Mouse (Mus musculus): ENCODE measurements around the gene Fcna.

Gene Fcna

DNA sequence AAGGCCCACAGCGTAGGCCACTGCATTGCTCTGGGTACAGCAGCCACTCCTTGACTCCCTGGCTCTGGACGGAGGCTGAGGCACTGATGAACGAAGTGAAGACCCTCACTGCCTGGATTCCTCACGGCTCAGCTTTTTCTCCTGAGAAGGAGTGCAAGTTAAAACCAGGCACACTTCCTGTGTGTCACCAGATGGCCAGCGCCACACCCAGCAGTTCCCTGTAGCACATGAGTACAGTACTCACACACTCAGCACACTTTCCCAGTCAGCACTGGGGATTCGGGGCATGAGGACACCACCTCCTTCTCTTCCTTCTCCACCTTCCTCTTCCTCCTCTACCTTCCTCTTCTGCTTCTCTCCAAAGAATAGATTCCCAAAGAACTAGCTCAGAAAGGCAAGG lies at the start of gene Fcna:
Fcna (minus strand) TSS at position 220 of the 400 bp plus-strand sequence.
- no peak for DNase-seq (ENCODE audit: low read depth in 1 of 2, low spot score in 2 of 2)

DNA sequence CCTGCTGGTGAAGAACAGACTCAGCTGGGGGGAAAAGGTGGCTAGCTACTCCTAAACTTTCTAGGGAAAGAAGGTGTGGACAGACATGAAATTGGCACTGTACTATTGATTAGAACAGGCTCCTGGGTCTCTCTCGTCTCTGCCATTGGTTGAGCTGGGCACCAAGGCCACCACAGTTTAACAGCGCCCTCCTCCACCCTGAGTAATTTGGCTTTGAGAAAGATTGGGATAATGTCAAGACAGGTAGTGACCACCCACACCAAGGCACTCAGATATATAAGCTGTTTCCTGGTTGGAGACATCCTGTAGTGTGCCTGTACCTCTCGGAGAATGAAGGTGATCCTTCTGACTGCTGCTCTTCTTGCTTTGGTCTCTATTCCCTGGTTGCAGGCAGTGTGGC lies 48.7 kb upstream of the Fcna start, which contains the start of gene Lcn6:
Lcn6 (plus strand) TSS at position 301 of the 400 bp plus-strand sequence.
- DNase-seq (ENCODE audit: low read depth in 1 of 2, low spot score in 2 of 2): no peak

DNA sequence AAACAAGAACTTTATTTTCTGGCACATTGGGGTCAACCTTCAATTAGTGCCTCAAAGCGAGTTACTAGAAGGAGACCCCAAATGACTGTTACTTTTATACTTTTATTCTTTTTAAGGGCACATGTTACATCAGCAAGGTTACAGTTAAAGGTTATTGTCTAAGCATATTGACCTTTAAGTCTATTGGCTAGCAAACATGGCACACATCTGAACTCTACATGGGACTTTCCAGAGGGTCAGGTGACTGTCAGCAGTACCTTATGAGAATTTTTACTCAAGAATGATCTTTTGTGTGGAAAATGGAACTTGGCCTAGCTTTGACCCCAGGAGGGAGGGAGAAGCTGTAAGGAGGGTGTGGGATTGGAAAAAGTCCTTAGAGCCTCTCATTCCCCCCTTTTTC lies 38.7 kb upstream of the Fcna start:
- no peak for DNase-seq (ENCODE audit: low read depth in 1 of 2, low spot score in 2 of 2)

DNA sequence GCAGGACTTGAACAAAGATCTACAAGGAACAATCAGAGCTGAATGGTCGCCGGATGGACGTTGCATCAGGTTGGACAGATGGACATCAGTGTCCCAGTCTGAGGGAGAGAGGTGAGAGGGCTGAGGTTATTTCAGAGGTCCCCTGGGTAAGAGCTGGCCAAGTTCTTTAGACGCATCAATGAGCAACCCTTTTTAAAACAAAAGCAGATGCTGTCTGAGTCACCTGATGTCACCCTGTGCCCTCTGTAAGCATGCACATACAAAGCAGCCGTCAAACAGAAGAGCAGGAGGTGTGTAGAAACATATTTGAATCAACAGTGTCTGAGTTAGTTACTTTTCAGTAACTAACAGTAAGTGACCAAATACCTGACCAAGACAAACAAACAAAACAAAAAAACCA lies 36.3 kb upstream of the Fcna start:
- no peak for DNase-seq (ENCODE audit: low read depth in 1 of 2, low spot score in 2 of 2)

DNA sequence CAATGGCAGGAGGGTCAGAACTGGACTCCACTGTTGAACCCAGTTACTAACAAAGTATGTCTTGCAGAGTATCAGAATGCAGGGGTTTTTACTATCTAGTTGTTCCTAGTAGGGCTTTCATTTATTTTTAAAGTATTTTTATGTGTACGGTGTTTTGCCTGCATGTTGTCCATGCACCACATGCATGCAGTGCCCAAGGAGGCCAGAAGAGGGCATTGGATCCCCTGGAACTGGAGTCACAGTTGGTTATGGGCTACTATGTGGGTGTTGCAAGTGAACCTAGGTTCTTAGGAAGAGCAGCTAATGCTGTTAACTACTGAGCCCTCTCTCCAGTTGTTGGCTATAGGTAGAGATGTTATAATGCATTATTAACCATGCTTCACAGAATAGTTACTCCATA lies 35.7 kb upstream of the Fcna start:
- peak in 1 of 2 experiments; percentile 10 for DNase-seq (ENCODE audit: low read depth in 1 of 2, low spot score in 2 of 2)

DNA sequence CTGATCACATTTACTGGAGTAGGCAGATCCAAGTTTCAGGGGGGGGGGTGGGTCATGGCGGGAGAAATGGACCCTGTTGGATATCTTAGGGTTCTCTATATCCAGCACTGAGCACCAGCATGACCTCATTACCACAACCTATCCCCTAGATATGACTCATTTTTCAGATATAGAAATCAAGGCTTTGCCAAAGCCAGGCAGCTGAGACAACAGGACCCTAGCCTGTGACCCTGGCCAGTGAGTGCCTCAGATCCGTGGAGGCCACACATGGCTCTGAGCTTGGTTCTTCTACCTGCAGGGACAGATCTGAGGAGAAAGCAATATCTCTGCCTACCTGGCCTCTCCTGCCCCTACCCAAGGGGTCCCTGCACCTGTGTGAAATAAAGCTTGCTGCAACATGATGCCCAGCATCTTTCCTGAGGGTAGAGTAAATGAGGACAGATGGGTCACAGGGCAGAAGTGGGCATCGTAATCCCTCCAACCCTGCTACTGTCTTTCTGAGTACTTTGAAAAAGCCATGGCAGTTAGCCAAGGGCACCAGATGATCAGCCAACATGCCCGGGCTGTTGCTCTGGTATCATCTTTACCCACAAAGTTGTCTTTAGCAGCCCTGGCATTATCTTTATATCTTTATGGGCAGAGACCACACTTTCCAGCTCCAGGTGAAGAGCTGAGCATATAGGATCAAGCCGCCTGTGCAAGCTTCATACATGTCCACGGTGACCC lies 33.6 kb upstream of the Fcna start:
- no peak for DNase-seq (ENCODE audit: low read depth in 1 of 2, low spot score in 2 of 2)

DNA sequence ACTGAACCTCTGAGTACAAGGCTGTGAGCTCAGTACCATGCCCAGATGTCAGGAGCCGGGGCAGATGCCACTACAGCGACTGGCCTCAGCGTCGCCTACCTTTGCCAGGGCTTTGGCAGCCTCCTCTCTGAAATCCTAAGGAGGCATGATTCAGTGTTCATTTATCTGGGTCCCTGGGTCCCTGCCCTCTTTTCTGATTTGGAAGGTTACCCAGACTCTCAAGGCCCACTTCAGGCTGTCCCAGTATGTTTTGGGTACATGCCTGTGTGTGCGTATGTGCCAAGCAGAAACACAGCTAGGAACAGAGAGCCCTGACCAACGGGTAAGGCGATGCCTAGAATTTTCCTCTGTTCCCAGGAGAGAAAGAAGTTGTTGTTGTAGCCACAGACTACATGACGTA lies 32.4 kb upstream of the Fcna start:
- DNase-seq (ENCODE audit: low read depth in 1 of 2, low spot score in 2 of 2): no peak

DNA sequence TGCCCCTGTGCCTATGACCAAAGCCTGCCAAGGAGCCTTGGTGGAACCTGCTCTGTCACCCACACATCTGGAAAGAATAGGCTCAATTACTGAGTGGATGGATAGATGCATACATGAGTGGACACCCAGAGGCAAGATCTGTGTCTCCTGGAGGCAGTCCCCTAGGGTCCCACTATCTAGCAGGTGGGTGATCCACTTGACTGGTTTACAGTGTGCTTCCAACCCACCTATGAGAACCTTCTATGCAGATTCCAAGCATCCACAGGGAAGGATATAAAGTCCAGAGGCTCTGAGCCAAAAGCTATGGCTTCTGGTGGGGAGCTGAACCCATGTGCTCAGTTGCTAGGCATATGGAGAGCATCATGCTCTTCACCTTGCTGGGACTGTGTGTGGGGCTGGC lies 29.8 kb upstream of the Fcna start, which contains the start of gene Lcn5:
Lcn5 (plus strand) TSS at position 301 of the 400 bp plus-strand sequence.
- DNase-seq (ENCODE audit: low read depth in 1 of 2, low spot score in 2 of 2): no peak

DNA sequence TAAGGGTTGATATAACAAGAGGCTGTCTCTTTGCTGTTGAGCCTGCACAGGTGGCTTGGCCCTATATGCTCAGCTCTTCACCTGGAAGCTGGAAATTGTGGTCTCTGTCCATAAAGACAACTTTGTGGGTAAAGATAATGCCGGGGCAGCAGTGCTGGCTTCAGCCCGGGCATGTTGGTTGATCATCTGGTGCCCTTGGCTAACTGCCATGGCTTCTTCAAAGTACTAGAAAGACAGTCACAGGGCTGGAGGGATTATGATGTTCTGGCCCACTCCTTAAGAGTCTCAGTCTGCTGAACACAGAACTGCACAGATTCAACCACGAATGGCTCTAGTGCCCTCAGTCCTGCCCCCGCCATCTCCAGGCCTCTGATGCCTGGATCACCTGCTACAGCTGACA lies 29.4 kb upstream of the Fcna start:
- DNase-seq (ENCODE audit: low read depth in 1 of 2, low spot score in 2 of 2): no peak

DNA sequence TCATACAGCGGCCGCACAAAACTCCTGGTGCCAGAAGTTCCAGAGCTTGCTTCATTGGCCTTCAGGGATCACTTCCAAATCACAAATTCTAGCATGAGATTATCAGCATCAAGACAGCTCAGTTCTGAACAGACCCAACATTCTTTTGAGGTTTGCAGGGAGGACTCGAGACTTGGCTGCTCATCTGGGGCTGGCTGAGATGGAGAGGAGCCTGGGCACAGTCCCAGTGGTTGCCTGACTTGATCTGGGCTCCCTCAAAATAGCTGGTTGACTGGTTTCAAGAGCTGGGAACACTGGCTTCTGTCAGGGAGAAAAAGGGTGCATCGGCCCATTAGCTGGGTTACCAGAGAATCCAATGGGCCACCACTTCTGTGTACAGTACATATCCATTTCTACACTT lies 28.9 kb upstream of the Fcna start:
- no peak for DNase-seq (ENCODE audit: low read depth in 1 of 2, low spot score in 2 of 2)

DNA sequence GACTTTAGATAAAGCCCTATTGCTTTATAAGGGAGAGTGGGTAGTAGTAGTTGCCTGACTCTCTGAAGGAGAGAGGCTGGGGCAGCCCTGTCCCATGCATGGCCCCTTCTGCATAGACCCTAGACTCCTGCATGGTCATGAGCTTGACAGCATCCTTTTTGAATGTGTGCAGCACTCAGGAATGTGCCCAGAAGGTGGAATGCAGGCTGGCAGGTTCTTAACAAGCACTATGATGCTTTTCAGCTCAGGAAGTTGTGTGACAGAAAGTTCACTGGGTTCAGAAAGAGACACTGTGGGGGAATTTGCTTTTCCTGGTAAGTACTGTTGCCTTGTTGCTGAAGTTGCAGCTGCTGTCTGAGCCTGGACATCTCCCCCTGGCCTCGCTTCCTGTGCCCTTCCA lies 26.7 kb upstream of the Fcna start:
- DNase-seq (ENCODE audit: low read depth in 1 of 2, low spot score in 2 of 2): no peak

DNA sequence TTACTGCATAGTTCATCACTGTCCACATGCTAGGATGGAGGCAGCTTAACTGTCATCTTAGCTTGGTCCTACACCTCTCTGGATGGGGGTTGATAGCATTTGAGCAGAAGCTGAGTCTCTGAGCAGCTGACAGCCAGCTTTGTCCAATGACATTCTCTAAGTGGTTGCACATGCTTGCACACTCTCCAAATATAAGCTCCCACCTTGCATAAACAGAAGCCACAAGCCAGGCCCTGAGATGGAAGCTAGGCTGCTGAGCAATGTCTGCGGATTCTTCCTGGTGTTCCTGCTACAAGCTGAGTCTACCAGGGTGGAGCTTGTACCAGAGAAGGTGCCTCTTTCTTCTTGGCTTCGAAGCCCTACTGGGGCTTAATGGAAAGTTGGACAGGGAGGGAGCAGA lies 25.1 kb upstream of the Fcna start, which contains the start of gene Lcn8:
Lcn8 (plus strand) TSS at position 219 of the 400 bp plus-strand sequence.
- DNase-seq (ENCODE audit: low read depth in 1 of 2, low spot score in 2 of 2): no peak

DNA sequence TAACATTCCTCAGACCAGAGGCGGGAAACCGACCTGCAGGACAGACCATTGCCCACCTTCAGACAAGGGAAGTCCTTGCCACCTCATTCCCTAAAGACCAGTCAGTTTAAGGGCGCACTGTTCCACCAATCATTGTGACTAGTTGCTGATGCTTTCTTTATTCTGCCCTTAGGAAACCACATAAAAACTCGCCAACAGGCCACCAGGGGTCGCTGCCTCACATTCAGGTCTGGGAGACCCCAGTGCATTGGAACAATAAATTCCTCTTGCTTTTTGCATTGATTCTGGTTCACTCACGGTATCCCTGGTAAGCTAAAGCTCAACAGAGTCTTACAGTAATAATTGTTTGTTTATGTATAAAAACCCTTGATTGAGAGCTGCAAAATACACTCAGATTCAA lies 12.1 kb upstream of the Fcna start:
- no peak for DNase-seq (ENCODE audit: low read depth in 1 of 2, low spot score in 2 of 2)

DNA sequence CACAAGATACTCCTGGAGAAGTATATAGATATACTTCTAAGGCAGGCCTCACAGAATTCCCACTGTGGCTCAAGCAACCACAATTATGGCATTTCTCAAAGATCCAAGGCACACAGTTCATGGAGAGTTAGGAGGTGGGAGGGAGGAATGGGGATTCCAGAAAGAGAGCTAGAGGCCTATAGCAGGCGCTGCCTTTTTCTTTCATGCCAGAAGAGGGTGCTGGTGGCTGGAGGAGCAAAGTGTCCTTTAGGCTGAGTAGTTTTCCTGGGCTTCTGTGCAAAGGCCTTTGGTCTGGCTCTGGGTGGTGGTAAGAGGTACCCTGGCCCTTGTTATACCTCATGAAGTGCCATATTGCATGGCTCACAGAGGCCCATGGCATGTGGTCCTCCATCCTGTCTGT lies 6.2 kb upstream of the Fcna start:
- DNase-seq (ENCODE audit: low read depth in 1 of 2, low spot score in 2 of 2): no peak

DNA sequence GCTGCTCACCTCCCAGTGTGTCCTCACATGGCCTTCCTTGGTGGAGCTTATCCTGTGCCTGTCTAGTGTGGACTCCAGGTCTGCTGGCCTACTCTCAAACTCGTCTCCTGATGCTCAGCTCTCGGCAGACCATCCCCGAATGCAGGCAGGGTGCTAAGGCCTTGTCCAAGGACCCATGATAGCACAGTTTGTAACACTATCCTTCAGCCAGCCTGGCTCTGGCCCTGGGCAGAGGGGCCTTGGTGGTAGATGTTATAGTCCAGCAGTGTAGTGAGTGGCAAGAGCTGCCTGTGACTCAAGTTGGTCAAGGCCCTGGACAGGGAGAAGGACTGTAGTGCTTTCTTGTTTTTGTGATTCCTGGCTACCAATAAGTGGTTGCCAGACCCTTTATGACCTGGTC lies 5.8 kb upstream of the Fcna start:
- DNase-seq (ENCODE audit: low read depth in 1 of 2, low spot score in 2 of 2): no peak

DNA sequence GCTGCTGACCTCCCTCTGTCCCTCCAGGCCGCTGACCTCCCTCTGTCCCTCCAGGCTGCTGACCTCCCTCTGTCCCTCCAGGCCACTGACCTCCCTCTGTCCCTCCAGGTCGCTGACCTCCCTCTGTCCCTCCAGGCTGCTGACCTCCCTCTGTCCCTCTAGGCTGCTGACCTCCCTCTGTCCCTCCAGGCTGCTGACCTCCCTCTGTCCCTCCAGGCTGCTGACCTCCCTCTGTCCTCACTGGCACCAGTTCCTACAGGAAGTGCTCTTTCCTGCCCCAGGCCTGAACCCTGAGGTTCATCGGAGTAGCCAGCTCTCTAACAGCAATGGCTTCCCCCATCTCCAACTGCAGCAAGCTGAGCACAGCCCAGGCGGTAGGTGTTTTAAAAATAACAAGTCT lies 908 bp upstream of the Fcna start:
- DNase-seq (ENCODE audit: low read depth in 1 of 2, low spot score in 2 of 2): no peak

DNA sequence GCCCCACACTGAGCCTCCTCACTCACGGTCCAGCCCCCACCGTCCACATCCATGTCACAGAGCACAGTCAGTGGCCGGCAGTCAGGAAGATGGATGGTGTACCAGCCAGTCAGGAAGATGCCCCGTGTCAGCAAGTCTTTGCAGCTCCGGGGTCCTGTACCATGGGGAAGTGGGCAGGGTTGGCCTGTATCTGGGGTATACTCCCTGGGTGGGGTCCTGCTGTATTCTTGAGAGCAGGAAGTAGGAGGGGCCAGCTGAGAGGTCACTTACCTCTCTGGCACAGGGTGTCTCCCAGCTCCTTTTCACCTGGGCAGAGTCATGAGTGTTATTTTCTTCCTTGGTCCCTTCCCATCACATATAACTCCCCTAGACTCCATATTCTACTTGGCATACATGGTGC lies 1.8 kb downstream of the Fcna start:
- DNase-seq (ENCODE audit: low read depth in 1 of 2, low spot score in 2 of 2): no peak

DNA sequence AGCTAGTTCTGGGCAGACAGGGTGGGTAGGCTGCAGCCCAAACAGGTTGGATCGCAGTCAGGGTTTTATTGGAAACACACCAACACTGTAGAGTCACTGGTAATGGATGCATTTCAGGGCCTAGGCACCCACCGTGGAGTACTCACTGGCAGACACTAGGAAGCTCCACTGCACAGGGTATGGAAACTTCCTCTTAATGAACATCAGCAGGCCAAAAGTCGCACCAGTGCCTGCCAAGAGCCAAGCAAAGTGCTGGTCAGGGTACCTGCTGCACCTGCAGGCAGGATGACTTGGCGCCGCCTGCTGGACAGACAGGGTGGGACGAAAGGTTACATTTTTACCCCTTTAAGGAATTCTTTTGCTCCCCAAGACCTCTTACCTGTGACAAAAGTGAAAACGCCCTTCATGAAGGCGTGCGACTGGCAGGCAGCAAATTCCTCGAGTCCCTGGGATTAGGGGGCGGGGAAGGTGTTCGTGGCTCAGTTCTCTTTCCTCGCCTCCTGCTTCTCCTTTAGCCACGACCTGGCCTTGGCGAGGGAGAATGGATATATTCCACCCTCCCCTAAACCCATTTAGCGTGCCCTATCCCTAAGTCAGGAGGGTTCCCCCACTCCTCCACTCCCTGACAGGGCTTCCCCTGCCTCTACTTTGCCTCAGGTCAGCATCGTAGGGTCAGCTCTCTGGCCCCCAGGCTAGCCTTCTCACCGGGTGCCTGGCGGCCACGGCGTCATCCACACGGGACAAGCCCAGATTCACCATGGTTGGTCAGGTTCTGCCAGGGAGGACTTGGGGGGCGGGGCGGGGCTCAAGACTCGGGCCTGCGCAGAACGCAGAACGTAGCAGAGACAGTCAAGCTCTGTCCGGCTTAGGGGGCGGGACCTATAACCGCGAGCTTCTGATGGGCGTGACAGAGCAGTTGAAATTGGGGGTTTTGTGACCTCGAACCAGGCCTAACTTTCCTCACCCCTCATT lies 6.3 kb downstream of the Fcna start, which contains the start of gene Tmem141:
Tmem141 (minus strand) TSS at position 777 of the 972 bp plus-strand sequence.
- peak; percentile 30 to 76 for DNase-seq (ENCODE audit: low read depth in 1 of 2, low spot score in 2 of 2)

DNA sequence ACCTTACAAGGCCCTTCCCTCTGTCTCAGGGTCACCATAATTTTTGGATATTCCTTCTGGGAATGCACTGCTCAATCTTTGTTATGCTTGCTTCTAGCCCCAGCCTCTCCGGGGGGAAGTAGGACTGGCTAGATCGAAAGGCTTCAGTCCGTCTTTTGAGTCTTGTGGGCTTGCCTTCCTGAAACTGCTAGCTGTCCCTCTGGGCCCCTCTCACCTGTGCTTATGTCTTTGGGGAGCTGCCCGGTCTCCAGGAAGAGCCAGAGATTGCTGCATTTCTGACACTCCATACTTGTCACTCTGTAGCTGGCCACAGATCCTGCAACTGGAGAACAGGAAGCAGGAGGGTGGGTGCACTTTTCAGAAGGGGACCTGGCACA lies 7.0 kb downstream of the Fcna start:
- no peak for DNase-seq (ENCODE audit: low read depth in 1 of 2, low spot score in 2 of 2)

DNA sequence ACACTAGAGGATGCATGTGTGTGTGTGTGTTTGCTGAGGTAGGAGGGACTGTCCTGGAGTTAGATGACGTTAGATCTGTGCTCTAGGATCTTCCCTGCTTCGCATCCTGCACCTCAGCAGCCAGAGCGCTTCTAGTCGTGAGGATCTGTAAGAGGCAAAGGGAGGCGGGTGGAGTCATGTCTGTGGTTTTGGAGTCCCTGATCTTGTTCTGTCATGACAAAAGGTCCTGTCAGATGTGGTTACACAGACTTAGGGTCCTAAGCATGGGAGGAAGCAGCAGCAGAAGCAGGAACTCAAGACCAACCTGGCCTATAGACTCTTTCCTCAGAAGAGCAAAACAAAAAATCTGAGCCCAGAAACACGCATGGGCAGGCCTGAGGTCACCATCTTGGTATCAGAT lies 7.4 kb downstream of the Fcna start:
- DNase-seq (ENCODE audit: low read depth in 1 of 2, low spot score in 2 of 2): no peak

DNA sequence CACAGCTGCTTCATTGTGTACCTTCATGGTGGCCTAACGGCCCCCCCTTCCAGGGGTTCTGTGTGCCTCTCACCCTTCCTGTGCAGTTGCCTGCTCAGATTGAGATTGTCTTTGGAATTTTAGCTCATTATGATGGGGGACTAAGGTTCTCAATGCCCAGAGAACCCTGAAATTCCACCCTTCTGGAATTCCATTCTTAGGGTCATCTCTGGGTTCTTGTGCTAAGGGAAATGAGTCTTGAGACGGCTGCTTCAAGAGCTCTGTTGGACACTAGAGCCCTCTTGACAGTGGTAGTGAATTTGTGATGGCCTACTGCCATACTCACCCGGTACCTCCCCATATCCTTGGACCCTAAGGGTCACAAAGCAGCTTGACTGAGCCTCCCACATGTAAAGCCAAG lies 10.3 kb downstream of the Fcna start, which contains the start of gene Ccdc183:
Ccdc183 (minus strand) TSS at position 101 of the 400 bp plus-strand sequence.
- no peak for DNase-seq (ENCODE audit: low read depth in 1 of 2, low spot score in 2 of 2)

DNA sequence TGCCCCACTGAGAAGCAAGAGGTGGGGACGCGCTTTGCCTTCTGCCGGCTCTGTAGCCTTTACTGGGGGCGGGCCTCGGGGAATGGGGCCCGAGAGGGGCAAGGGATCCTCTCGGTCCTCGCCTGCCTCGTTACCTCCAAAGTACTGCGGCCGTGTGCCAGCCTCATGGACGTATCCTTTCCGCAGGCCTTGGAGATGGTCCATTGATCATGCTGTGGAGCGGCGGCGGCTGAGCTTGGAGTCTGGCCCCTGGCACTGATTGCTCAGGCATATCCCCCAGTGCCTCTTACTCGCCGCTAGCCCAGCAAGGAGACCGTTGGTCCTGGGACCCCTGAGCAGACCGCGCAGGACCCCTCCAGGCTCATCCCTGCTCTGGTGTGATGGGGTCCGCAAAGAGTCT lies 11.4 kb downstream of the Fcna start:
- DNase-seq (ENCODE audit: low read depth in 1 of 2, low spot score in 2 of 2): no peak
